Mouse (Mus musculus) liver, postnatal 0 days (tissue): ENCODE data around the gene Lcn12. TPM values are rescaled to one million over a fixed set of nuclear protein-coding genes. Genes with fewer than 3 reads are reported as not detected.

Experiments
- ATAC-seq: fragments of 200-750 bp; cut with Nextera tagmentation; 2 replicates; pipeline ENCODE4 v1.8.0; 2017; ENCODE audit warnings: mild to moderate bottlenecking, moderate library complexity
- DNase-seq: peaks from one replicate; pipeline ENCODE4 v3.0.0-alpha.2; 2016
- H3K27ac ChIP-seq: fragments of 300-500 bp; sonication (generic); 2 replicates; pipeline ENCODE4 v1.5.1; 2014; ENCODE audit warnings: antibody characterized with exemption, moderate library complexity, mild to moderate bottlenecking, low read depth
- H3K27me3 ChIP-seq: fragments of 300-500 bp; sonication (generic); 2 replicates; pipeline ENCODE4 v1.6.1; 2014; ENCODE audit warnings: low read length, control low read depth, mixed read lengths; ENCODE audit not compliant: insufficient read depth
- H3K36me3 ChIP-seq: fragments of 300-500 bp; sonication (generic); replicated peaks from 2 replicates; pipeline ENCODE4 v1.6.1; 2014; ENCODE audit warnings: mild to moderate bottlenecking, control low read depth, low read length, moderate library complexity, mixed read lengths; ENCODE audit not compliant: insufficient read depth
- H3K4me1 ChIP-seq: fragments of 300-500 bp; sonication (generic); 2 replicates; pipeline ENCODE4 v1.6.1; 2014; ENCODE audit warnings: antibody characterized with exemption, mild to moderate bottlenecking, control low read depth; ENCODE audit not compliant: insufficient read depth
- H3K4me2 ChIP-seq: fragments of 300-500 bp; sonication (generic); 2 replicates; pipeline ENCODE4 v1.6.1; 2014; ENCODE audit warnings: low read depth, mild to moderate bottlenecking, low read length, moderate library complexity, mixed read lengths
- H3K4me3 ChIP-seq: fragments of 300-500 bp; sonication (generic); 2 replicates; pipeline ENCODE4 v1.5.1; 2014; ENCODE audit warnings: low read depth, low read length
- H3K9ac ChIP-seq: fragments of 300-500 bp; sonication (generic); replicated peaks from 2 replicates; pipeline ENCODE4 v1.6.1; 2014; ENCODE audit warnings: mild to moderate bottlenecking, moderate library complexity
- H3K9me3 ChIP-seq: fragments of 300-500 bp; sonication (generic); 2 replicates; pipeline ENCODE4 v1.6.1; 2016; ENCODE audit warnings: mild to moderate bottlenecking, control low read depth, low read length, mixed read lengths
- CTCF ChIP-seq: sonication (generic); IDR thresholded peaks from 2 replicates; pipeline ENCODE4 v1.5.1; 2016; ENCODE audit warnings: antibody characterized with exemption, low read depth
- EP300 ChIP-seq: IDR thresholded peaks from 2 replicates; pipeline ENCODE4 v1.6.1; 2016; ENCODE audit warnings: antibody characterized with exemption, low read depth, mild to moderate bottlenecking
- WGBS: fragments of 180-500 bp; shearing (Covaris S2); extraction: QIAGEN DNeasy Blood & Tissue Kit; methylation state at CpG from one replicate; pipeline ENCODE4 v1.1.7; 2014; ENCODE audit not compliant: insufficient replicate concordance; 5-methylcytosine and 5-hydroxymethylcytosine counted together
- polyA plus RNA-seq: library from polyadenylated mRNA; unstranded; fragments of >200 nt; fragmentation: Nextera tagmentation; extraction: Ambion mirVana; gene quantifications from 2 replicates; pipeline ENCODE4 v1.2.1, GENCODE M21; 2015

Lcn12 gene
- polyA plus RNA-seq = not detected in 2 replicates

DNA sequence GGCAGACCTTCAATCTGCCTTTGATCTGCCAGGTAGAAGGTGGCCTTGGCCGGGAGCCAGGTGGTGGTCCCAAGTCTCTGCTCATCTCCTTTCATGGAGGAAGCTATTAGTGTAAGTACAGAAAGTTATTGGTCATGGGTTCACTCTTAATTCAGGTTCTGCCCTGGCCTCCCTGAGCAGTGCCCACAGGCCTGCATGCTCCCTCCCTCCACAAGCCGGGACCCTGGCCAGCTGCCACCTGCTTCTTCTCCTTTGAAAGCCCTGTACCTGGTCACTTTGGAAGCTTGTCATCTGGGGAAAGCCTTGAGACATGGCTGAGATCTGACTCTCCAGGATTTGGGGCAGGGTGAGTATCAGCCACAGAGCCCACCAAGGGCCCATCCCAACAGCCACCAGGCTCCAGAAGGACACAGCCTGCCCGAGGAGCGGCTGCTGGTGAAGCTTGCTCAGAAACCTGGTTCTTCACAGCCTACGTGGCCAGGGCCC is at the start of gene Lcn12:
Gene Lcn12 (minus strand): TSS at position 436 of the 486 bp plus-strand sequence.
- Histone ChIP-seq H3K27me3 (no peaks in the 10 kb centered on the region), H3K4me2 (no peak within 1 kb of the TSS), H3K36me3 (no peaks in the 10 kb centered on the region), H3K4me3 (no peak within 1 kb of the TSS), H3K9ac (no peak within 1 kb of the TSS), H3K4me1 (no peaks in the 10 kb centered on the region), H3K9me3 (no peaks in the 10 kb centered on the region), H3K27ac (no peak within 1 kb of the TSS)
- 77% methylated on average over 5 of the region's 5 CpGs for WGBS
- ATAC-seq (no peak), DNase-seq (no peak)
- TF ChIP-seq CTCF (no peak), EP300 (no peak)

DNA sequence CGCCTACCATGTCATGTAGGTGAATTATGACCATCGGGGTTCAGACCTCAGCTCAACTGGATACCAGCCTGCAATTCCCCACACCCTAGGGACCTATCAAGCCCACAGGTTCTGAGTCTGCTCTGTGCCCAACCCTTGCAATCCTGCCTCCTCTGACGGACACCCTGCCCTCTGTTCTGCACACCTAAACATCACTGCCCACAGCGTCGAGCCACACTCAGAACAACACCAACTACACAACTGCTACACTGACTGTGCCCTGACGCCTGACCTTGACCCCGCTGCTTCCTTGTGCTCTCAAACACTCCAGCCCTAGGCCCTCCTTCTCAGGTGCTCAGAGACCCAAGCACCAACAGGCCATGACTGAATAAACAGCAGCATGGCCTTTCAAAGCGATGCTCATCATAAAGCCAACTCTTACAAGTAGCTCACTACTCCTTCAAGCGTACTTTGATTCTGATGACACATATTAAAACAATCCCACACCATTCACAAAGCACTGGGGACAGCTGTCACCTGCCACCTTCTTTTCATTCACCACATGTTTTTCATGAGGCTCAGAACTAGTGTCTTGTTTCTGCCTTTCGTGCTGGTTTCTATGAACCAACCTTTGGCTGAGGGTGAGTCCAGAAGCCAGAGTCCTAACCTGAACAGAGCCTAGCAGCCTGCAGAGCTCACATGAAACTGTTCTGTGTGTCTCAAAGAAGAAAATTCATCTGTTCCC is 48.1 kb upstream of the Lcn12 start:
- TF ChIP-seq CTCF (no peak), EP300 (no peak)
- Histone ChIP-seq H3K36me3 (peaks cover 23% of the 10 kb centered on the region), H3K9me3 (no peaks in the 10 kb centered on the region), H3K4me1 (peaks cover 19% of the 10 kb centered on the region), H3K4me3 (no peak overlapping the region), H3K27me3 (no peaks in the 10 kb centered on the region), H3K4me2 (no peak overlapping the region), H3K9ac (no peak overlapping the region), H3K27ac (no peak overlapping the region)
- WGBS = 85% methylated on average over 10 of the region's 10 CpGs
- DNase-seq (no peak), ATAC-seq (no peak)

DNA sequence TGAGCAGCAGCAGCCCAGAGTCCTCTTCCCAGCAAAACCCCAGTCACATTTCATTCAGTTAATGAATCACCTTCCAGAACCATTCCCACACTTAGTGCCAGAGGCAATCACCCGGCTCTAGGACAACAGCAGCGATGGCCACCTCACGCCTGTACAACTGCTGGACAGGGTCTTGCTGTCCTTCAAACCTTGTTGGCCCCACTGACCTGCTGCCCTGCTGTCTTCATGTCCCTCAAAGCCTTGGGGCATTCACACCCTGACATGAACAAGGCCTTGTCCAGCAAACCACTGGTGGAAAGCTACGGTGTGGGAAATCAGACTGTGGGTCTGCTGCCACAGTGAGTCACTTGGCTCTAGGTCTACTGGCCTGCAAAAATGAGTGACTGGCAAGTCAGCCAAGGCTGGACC is 46.8 kb upstream of the Lcn12 start:
- Histone ChIP-seq H3K4me2 (no peak overlapping the region), H3K9me3 (no peaks in the 10 kb centered on the region), H3K27ac (no peak overlapping the region), H3K9ac (no peak overlapping the region), H3K27me3 (no peaks in the 10 kb centered on the region), H3K4me3 (no peak overlapping the region), H3K4me1 (peaks cover 11% of the 10 kb centered on the region), H3K36me3 (peaks cover 33% of the 10 kb centered on the region)
- ATAC-seq = no peak
- WGBS = 87% methylated on average over 4 of the region's 4 CpGs
- no peak for DNase-seq
- TF ChIP-seq CTCF = no peak
- no peak for TF ChIP-seq EP300

DNA sequence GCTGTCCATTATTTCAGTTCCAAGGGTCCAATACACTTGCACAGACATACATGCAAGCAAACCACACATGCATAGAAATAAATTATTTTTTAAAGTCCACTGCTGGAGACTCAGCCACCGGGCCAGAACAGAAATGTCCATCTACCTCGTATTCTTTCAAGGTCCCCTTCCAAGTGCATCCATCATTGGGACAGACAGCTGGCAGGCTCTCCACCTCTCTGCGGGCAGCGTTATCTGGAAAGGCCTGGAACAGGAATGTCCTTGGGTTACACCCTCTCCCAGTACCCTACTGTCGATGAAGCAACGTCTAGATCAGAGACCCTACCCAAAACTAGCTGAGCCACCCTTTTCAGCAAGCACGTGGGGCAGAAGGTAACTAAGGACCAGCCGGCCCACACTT is 42.8 kb upstream of the Lcn12 start:
- H3K4me2 ChIP-seq = no peak overlapping the region
- no peaks in the 10 kb centered on the region for H3K27me3 ChIP-seq
- H3K36me3 ChIP-seq = peaks cover 56% of the 10 kb centered on the region
- no peak for ATAC-seq
- no peaks in the 10 kb centered on the region for H3K4me1 ChIP-seq
- TF ChIP-seq EP300 (no peak), CTCF (no peak)
- H3K4me3 ChIP-seq = no peak overlapping the region
- no peak overlapping the region for H3K27ac ChIP-seq
- 85% methylated on average over 8 of the region's 8 CpGs for whole genome bisulfite sequencing
- H3K9ac ChIP-seq = no peak overlapping the region
- no peaks in the 10 kb centered on the region for H3K9me3 ChIP-seq
- no peak for DNase-seq

GRCm38 (mm10) chr2:25534866-25535182 is 41.1 kb upstream of the Lcn12 start:
- TF ChIP-seq EP300 = no peak
- TF ChIP-seq CTCF = no peak
- no peaks in the 10 kb centered on the region for H3K9me3 ChIP-seq
- H3K4me2 ChIP-seq = no peak overlapping the region
- H3K4me3 ChIP-seq = no peak overlapping the region
- WGBS = 78% methylated on average over 2 of the region's 2 CpGs
- no peaks in the 10 kb centered on the region for H3K27me3 ChIP-seq
- peaks cover 63% of the 10 kb centered on the region for H3K36me3 ChIP-seq
- no peak overlapping the region for H3K9ac ChIP-seq
- no peak overlapping the region for H3K27ac ChIP-seq
- no peaks in the 10 kb centered on the region for H3K4me1 ChIP-seq
- no peak for DNase-seq
- ATAC-seq = no peak

- ATAC-seq = peak; percentile 71
- H3K9ac ChIP-seq = no peak overlapping the region
- no peaks in the 10 kb centered on the region for H3K27me3 ChIP-seq
- H3K4me1 ChIP-seq = no peaks in the 10 kb centered on the region
- 74% methylated on average over 3 of the region's 3 CpGs for WGBS
- H3K27ac ChIP-seq = no peak overlapping the region
- H3K36me3 ChIP-seq = peaks cover 65% of the 10 kb centered on the region
- TF ChIP-seq CTCF (no peak), EP300 (no peak)
- H3K4me2 ChIP-seq = no peak overlapping the region
- no peaks in the 10 kb centered on the region for H3K9me3 ChIP-seq
- H3K4me3 ChIP-seq = no peak overlapping the region
- DNase-seq = no peak
Measured at GRCm38 (mm10) chr2:25534178-25534865, 40.6 kb upstream of the Lcn12 start.
